Mouse (Mus musculus) liver, postnatal 0 days (tissue): ENCODE data around the gene Cask.

Experiments
- CTCF ChIP-seq: sonication (generic); IDR thresholded peaks from 2 replicates; pipeline ENCODE4 v1.5.1; 2016; ENCODE audit warnings: antibody characterized with exemption, low read depth
- EP300 ChIP-seq: IDR thresholded peaks from 2 replicates; pipeline ENCODE4 v1.6.1; 2016; ENCODE audit warnings: antibody characterized with exemption, low read depth, mild to moderate bottlenecking

DNA sequence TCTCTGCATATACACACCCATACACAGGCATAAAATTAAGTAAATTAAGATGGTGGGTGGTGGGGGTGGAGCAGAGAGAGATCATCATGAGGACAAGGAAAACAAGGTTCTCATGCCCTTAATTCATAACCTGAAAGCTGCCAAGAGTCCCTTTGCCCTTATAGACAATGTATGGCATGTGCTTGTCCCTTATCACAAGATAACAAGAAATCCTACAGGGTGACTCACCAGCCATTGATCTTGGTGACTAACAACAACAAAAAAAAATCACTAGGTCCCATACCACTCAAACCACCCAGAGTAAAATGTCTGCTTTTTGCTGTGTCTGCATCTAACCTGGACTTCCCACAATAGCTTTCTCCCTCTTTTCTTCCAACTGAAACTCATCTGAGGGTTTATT lies 366.7 kb downstream of the Cask start:
- TF ChIP-seq CTCF: no peak
- no peak for TF ChIP-seq EP300
